Mouse (Mus musculus): ENCODE data around the gene Hs3st2.

Hs3st2 gene

GRCm38 (mm10) chr7:121549329-121550022, 157.8 kb downstream of the Hs3st2 start:
- no peak for DNase-seq (ENCODE audit: low spot score)
